ENCODE assay signal across 15 mouse cellular contexts in the genomic region with DNA sequence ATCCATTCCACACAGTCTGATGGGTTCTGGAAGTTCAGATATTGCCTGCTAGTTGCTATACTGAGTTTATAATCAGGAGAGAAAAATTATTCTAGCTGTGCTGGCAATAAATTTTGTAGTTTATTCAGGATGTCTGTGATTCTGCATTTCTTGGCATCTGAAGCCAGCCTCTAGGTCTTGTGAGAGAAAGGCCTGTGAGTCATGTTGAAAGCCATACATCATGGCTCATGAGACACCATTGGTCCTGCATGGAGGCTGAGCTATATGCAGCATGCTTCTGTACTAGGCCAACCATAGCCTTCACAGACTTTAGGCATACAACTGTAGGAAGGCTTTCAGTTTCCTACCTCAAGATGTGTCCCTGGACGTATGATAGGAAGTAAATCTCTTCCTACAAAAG.
"Had no signal": no experiment of that assay in that cellular context is flagged by ENCODE, and none has a peak within 500 bp of the region (broad histone marks: within the 10 kb centered on the region; RNA-seq: fewer than 3 reads in every experiment).

No protein-coding gene starts in this region.

- H3K27ac ChIP-seq: neural tube, embryonic 13.5 days; neural tube, embryonic 15.5 days; stomach, embryonic 15.5 days; stomach, postnatal 0 days had no signal

- H3K27me3 ChIP-seq: neural tube, embryonic 13.5 days; neural tube, embryonic 15.5 days; stomach, embryonic 15.5 days had no signal

- H3K4me3 ChIP-seq: neural tube, embryonic 13.5 days; neural tube, embryonic 15.5 days; stomach, embryonic 15.5 days had no signal

- DNase-seq: retina, postnatal 1 day; right cerebral cortex, adult 18-20 months; right cerebral cortex, postnatal 14 days; right cerebral cortex, postnatal 25 days; spleen, adult 18-20 months; thymus, adult 18-20 months; thymus, adult 2 months; thymus, postnatal 14 days; thymus, postnatal 25 days; thymus, postnatal 36 days; thymus, postnatal 4 days had no signal

- H3K4me1 ChIP-seq: neural tube, embryonic 13.5 days; neural tube, embryonic 15.5 days; stomach, embryonic 15.5 days had no signal

- H3K4me2 ChIP-seq: neural tube, embryonic 13.5 days; neural tube, embryonic 15.5 days; stomach, embryonic 15.5 days had no signal

- H3K36me3 ChIP-seq: neural tube, embryonic 13.5 days; neural tube, embryonic 15.5 days; stomach, embryonic 15.5 days had no signal

- H3K9me3 ChIP-seq: neural tube, embryonic 13.5 days; neural tube, embryonic 15.5 days; stomach, embryonic 15.5 days had no signal

- H3K9ac ChIP-seq: neural tube, embryonic 13.5 days; neural tube, embryonic 15.5 days; stomach, embryonic 15.5 days had no signal
